Mouse (Mus musculus) forebrain, postnatal 0 days (tissue): ENCODE measurements around the gene Rpl5. TPM values are rescaled to one million over a fixed set of nuclear protein-coding genes. Genes with fewer than 3 reads are reported as not detected.

Experiments
- ATAC-seq: fragments of 200-750 bp; cut with Nextera tagmentation; 2 replicates; pipeline ENCODE4 v1.8.0; 2017; ENCODE audit warnings: mild to moderate bottlenecking, moderate library complexity
- DNase-seq: peaks from one replicate; pipeline ENCODE4 v3.0.0-alpha.2; 2015
- H3K27ac ChIP-seq: fragments of 300-500 bp; sonication (generic); 2 replicates; pipeline ENCODE4 v1.5.1; 2014; ENCODE audit warnings: low read depth, mild to moderate bottlenecking, antibody characterized with exemption, low read length, moderate library complexity, mixed read lengths
- H3K27me3 ChIP-seq: fragments of 300-500 bp; sonication (generic); 2 replicates; pipeline ENCODE4 v1.6.1; 2014; ENCODE audit warnings: mild to moderate bottlenecking, low read length, mixed read lengths; ENCODE audit not compliant: insufficient read depth
- H3K36me3 ChIP-seq: fragments of 300-500 bp; sonication (generic); 2 replicates; pipeline ENCODE4 v1.6.1; 2014; ENCODE audit warnings: mild to moderate bottlenecking, moderate library complexity; ENCODE audit not compliant: insufficient read depth
- H3K4me1 ChIP-seq: fragments of 300-500 bp; sonication (generic); 2 replicates; pipeline ENCODE4 v1.6.1; 2014; ENCODE audit warnings: antibody characterized with exemption; ENCODE audit not compliant: insufficient read depth
- H3K4me2 ChIP-seq: fragments of 300-500 bp; sonication (generic); 2 replicates; pipeline ENCODE4 v1.6.1; 2014; ENCODE audit warnings: low read depth, mild to moderate bottlenecking, moderate library complexity
- H3K4me3 ChIP-seq: fragments of 300-500 bp; sonication (generic); 2 replicates; pipeline ENCODE4 v1.5.1; 2014; ENCODE audit warnings: low read depth, low read length, mixed read lengths
- H3K9ac ChIP-seq: fragments of 300-500 bp; sonication (generic); 2 replicates; pipeline ENCODE4 v1.6.1; 2014; ENCODE audit warnings: mild to moderate bottlenecking
- H3K9me3 ChIP-seq: fragments of 300-500 bp; sonication (generic); 2 replicates; pipeline ENCODE4 v1.6.1; 2016; ENCODE audit warnings: low read length
- CTCF ChIP-seq: sonication (generic); IDR thresholded peaks from 2 replicates; pipeline ENCODE4 v1.5.1; 2016; ENCODE audit warnings: antibody characterized with exemption, control low read depth, low read depth
- WGBS: fragments of 180-500 bp; shearing (Covaris S2); extraction: QIAGEN DNeasy Blood & Tissue Kit; methylation state at CpG from one replicate; pipeline ENCODE4 v1.1.7; 2014; 5-methylcytosine and 5-hydroxymethylcytosine counted together
- polyA plus RNA-seq: library from polyadenylated mRNA; unstranded; fragments of >200 nt; fragmentation: Nextera tagmentation; extraction: Ambion mirVana; gene quantifications from 2 replicates; pipeline ENCODE4 v1.2.1, GENCODE M21; 2015
- total RNA-seq: library from RNA; depleted of rRNA; stranded (reverse); fragments of >200 nt; gene quantifications from 2 replicates; pipeline ENCODE4 v1.2.3, GENCODE M21; 2014; rRNA removed

Gene Rpl5
- total and polyA plus RNA-seq, 2 experiments from 2014 or later = 65.7 to 195 TPM

DNA sequence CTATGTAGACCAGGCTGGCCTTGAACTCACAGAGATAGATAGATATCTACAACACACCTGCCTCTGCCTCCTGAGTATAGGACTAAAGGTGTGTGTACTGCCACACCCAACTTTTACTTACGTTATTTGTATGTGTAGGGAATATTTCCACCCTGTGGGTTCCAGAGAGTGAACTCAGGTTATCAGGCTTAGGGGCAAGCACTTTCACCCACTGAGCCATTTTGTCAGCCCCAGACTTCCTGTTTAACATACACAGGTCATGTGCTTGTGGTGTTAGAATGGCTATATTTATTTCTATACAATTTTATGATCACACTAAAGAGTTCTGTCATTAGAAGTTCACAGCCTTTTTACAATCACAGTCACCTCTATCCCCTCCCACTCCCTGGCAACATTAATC lies 42.6 kb downstream of the Rpl5 start:
- WGBS = 89% methylated on average over 1 of the region's 1 CpGs
- H3K9ac ChIP-seq = no peak overlapping the region
- H3K4me3 ChIP-seq = no peak overlapping the region

GRCm38 (mm10) chr5:107943526-107943925 lies 43.2 kb downstream of the Rpl5 start:
- Histone ChIP-seq H3K9ac (no peak overlapping the region), H3K36me3 (no peaks in the 10 kb centered on the region), H3K9me3 (no peaks in the 10 kb centered on the region), H3K4me1 (no peaks in the 10 kb centered on the region), H3K4me2 (no peak overlapping the region), H3K27ac (no peak overlapping the region), H3K27me3 (no peaks in the 10 kb centered on the region), H3K4me3 (no peak overlapping the region)
- no peak for TF ChIP-seq CTCF
- DNase-seq = no peak
- ATAC-seq = no peak
- WGBS = 91% methylated on average over 6 of the region's 6 CpGs

More for the DNA sequence above, 42.6 kb downstream of the Rpl5 start:
- H3K27ac ChIP-seq = no peak overlapping the region
- no peaks in the 10 kb centered on the region for H3K27me3 ChIP-seq
- ATAC-seq (no peak), DNase-seq (no peak)
- H3K4me1 ChIP-seq = no peaks in the 10 kb centered on the region
- TF ChIP-seq CTCF = no peak
- no peaks in the 10 kb centered on the region for H3K9me3 ChIP-seq
- no peak overlapping the region for H3K4me2 ChIP-seq
- H3K36me3 ChIP-seq = no peaks in the 10 kb centered on the region

DNA sequence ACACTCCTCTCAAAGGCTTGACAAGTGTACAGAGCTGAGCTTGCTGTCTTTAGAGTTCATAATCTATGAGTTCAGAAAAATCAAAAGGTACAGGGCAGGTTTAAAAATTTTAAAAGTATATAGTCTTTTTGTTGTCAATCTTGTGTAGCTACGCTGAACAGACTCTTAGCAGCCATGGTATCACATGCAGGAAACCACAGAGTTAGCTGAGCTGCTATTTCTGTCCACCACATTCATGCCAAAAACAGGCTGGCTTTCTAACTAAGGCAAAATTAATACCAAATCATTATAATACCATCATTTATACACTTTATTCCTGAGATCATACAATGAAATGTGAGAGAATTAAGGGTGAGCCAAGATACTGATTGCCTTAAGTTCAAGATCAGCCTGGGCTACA lies 46.2 kb downstream of the Rpl5 start:
- Histone ChIP-seq H3K9me3 (no peaks in the 10 kb centered on the region), H3K36me3 (no peaks in the 10 kb centered on the region), H3K4me3 (no peak overlapping the region)

DNA sequence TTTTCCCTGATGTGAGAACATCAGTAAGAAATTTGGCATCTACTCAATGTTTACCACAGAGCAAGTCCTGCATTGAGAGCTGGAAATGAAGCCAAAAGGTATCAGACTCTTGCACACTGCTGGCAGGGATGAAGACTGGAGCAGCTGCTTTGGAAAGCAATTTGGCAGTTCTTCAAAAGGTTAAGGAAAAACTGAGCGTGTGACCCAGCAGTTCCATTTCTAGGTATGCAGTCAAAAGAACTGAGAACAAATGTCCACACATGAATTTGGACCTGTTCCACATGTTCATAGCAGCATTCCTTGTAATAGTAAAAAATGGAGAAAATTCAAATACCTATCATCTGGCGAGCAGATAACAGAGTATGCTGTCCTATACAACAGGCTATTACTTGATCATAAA lies 47.2 kb downstream of the Rpl5 start:
- ATAC-seq = no peak
- TF ChIP-seq CTCF = no peak
- Histone ChIP-seq H3K9me3 (no peaks in the 10 kb centered on the region), H3K27me3 (no peaks in the 10 kb centered on the region), H3K27ac (no peak overlapping the region), H3K4me1 (no peaks in the 10 kb centered on the region), H3K36me3 (no peaks in the 10 kb centered on the region), H3K4me3 (no peak overlapping the region), H3K9ac (no peak overlapping the region), H3K4me2 (no peak overlapping the region)
- DNase-seq = peak; percentile 30
- 43% methylated on average over 2 of the region's 2 CpGs for WGBS

More for the DNA sequence above, 46.2 kb downstream of the Rpl5 start:
- no peak for TF ChIP-seq CTCF
- H3K27ac ChIP-seq = no peak overlapping the region
- no peak overlapping the region for H3K4me2 ChIP-seq
- DNase-seq (no peak), ATAC-seq (no peak)
- 92% methylated on average over 1 of the region's 1 CpGs for WGBS
- H3K9ac ChIP-seq = no peak overlapping the region
- H3K27me3 ChIP-seq = no peaks in the 10 kb centered on the region
- no peaks in the 10 kb centered on the region for H3K4me1 ChIP-seq

GRCm38 (mm10) chr5:107948899-107949298 lies 48.6 kb downstream of the Rpl5 start:
- Histone ChIP-seq H3K36me3 (no peaks in the 10 kb centered on the region), H3K4me2 (no peak overlapping the region), H3K4me1 (no peaks in the 10 kb centered on the region), H3K9ac (no peak overlapping the region), H3K27ac (no peak overlapping the region), H3K9me3 (no peaks in the 10 kb centered on the region), H3K4me3 (no peak overlapping the region), H3K27me3 (no peaks in the 10 kb centered on the region)
- ATAC-seq (no peak), DNase-seq (no peak)
- TF ChIP-seq CTCF = no peak
- 64% methylated on average over 1 of the region's 1 CpGs for WGBS

DNA sequence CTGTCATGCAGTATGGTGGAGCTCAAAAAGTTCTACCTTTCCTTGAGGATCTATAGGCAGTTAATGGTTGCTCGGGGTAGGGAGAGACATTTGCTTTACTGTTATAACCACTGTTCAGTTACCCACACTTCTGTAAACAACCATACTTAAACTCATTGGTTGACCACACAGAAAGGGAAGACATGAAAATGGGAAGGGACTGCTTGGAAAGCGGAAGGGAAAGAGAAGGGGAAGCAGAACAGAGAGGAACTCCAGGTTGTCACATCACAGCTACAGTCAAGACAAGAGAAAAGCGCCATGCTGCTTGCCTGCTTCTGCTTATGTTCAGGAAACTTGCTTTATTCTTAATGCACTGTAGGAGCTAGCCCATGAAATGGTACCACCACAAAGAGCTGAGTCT lies 49.3 kb downstream of the Rpl5 start:
- Histone ChIP-seq H3K9ac (no peak overlapping the region), H3K4me1 (no peaks in the 10 kb centered on the region), H3K27me3 (no peaks in the 10 kb centered on the region), H3K27ac (no peak overlapping the region), H3K4me3 (no peak overlapping the region), H3K36me3 (no peaks in the 10 kb centered on the region), H3K4me2 (no peak overlapping the region), H3K9me3 (no peaks in the 10 kb centered on the region)
- ATAC-seq (no peak), DNase-seq (no peak)
- TF ChIP-seq CTCF = no peak
- WGBS = 88% methylated on average over 3 of the region's 3 CpGs

- DNase-seq (no peak), ATAC-seq (no peak)
- WGBS = 83% methylated on average over 5 of the region's 5 CpGs
- TF ChIP-seq CTCF = no peak
- Histone ChIP-seq H3K4me1 (no peaks in the 10 kb centered on the region), H3K4me2 (no peak overlapping the region), H3K9me3 (no peaks in the 10 kb centered on the region), H3K9ac (no peak overlapping the region), H3K27me3 (no peaks in the 10 kb centered on the region), H3K4me3 (no peak overlapping the region), H3K27ac (no peak overlapping the region), H3K36me3 (no peaks in the 10 kb centered on the region)
Measured at GRCm38 (mm10) chr5:107950643-107951042, 50.3 kb downstream of the Rpl5 start.

Other genes with a start within 250 kb of the Rpl5 start
- not detected in 2 replicates for gene Gfi1, start 174.5 kb upstream of the Rpl5 start, total RNA-seq
- not detected in 2 replicates for gene Gfi1, start 174.5 kb upstream of the Rpl5 start, polyA plus RNA-seq
- not detected in 2 replicates for gene Ube2d2b, start 70.4 kb upstream of the Rpl5 start, total RNA-seq
- not detected in 2 replicates for gene Ube2d2b, start 70.4 kb upstream of the Rpl5 start, polyA plus RNA-seq
- gene Evi5, start 25.4 kb upstream of the Rpl5 start, total RNA-seq = 61.9 and 66.9 TPM in 2 replicates
- 40.3 and 59.6 TPM in 2 replicates for gene Evi5, start 25.4 kb upstream of the Rpl5 start, polyA plus RNA-seq
- 23.9 and 28.5 TPM in 2 replicates for gene Fam69a, start 86.6 kb downstream of the Rpl5 start, total RNA-seq
- 47.8 and 60.9 TPM in 2 replicates for gene Fam69a, start 86.6 kb downstream of the Rpl5 start, polyA plus RNA-seq
- 75.1 and 96.2 TPM in 2 replicates for gene Mtf2, start 165.2 kb downstream of the Rpl5 start, total RNA-seq
- gene Mtf2, start 165.2 kb downstream of the Rpl5 start, polyA plus RNA-seq = 49.0 and 61.9 TPM in 2 replicates
- 17.3 and 20.8 TPM in 2 replicates for gene Tmed5, start 232.1 kb downstream of the Rpl5 start, total RNA-seq
- gene Tmed5, start 232.1 kb downstream of the Rpl5 start, polyA plus RNA-seq = 14.0 and 18.7 TPM in 2 replicates
- 0.92 and 5.5 TPM in 2 replicates for gene Ccdc18, start 232.4 kb downstream of the Rpl5 start, total RNA-seq
- 2.5 and 2.9 TPM in 2 replicates for gene Ccdc18, start 232.4 kb downstream of the Rpl5 start, polyA plus RNA-seq